Mouse (Mus musculus): Measurements from ENCODE around the gene Gm6309. TPM values are rescaled to one million over a fixed set of nuclear protein-coding genes. Genes with fewer than 3 reads are reported as not detected.
"Not testable (repeated sequence)": the region's sequence is repeated elsewhere in the genome, so short reads cannot be mapped to it uniquely, and the experiment has no call there.

Gene Gm6309
- polyA plus RNA-seq (2012; ENCODE audit: insufficient read depth, insufficient read length, missing spikeins): not detected in 2 replicates

- not testable (repeated sequence) for H3K27ac ChIP-seq (replicated peaks; ENCODE audit: low read depth, low read length); H3K4me3 ChIP-seq (ENCODE audit: insufficient read depth, low read depth, low read length); H3K4me1 ChIP-seq (ENCODE audit: control insufficient read depth, insufficient read depth, insufficient read length, low read length)
Observed at GRCm38 (mm10) chr5:146170621-146171020, at the start of gene Gm6309. Gene Gm6309, minus strand, starts transcription at chr5:146170721.

- Histone ChIP-seq H3K4me1 (ENCODE audit: control insufficient read depth, insufficient read depth, insufficient read length, low read length) (no peaks in the 10 kb centered on the region), H3K4me3 (ENCODE audit: insufficient read depth, low read depth, low read length) (no peak overlapping the region), H3K27ac (replicated peaks; ENCODE audit: low read depth, low read length) (no peak overlapping the region)
Observed at GRCm38 (mm10) chr5:146205537-146205936, 35.0 kb upstream of the Gm6309 start.

GRCm38 (mm10) chr5:146203921-146204320 lies 33.4 kb upstream of the Gm6309 start:
- H3K4me3 ChIP-seq (ENCODE audit: insufficient read depth, low read depth, low read length): no peak overlapping the region
- H3K27ac ChIP-seq (replicated peaks; ENCODE audit: low read depth, low read length): no peak overlapping the region
- no peaks in the 10 kb centered on the region for H3K4me1 ChIP-seq (ENCODE audit: control insufficient read depth, insufficient read depth, insufficient read length, low read length)

- H3K27ac ChIP-seq (replicated peaks; ENCODE audit: low read depth, low read length): no peak overlapping the region
- H3K4me1 ChIP-seq (ENCODE audit: control insufficient read depth, insufficient read depth, insufficient read length, low read length): no peaks in the 10 kb centered on the region
- no peak overlapping the region for H3K4me3 ChIP-seq (ENCODE audit: insufficient read depth, low read depth, low read length)
Observed at GRCm38 (mm10) chr5:146200580-146200979, 30.1 kb upstream of the Gm6309 start.

- no peaks in the 10 kb centered on the region for H3K4me1 ChIP-seq (ENCODE audit: control insufficient read depth, insufficient read depth, insufficient read length, low read length)
- H3K27ac ChIP-seq (replicated peaks; ENCODE audit: low read depth, low read length): no peak overlapping the region
- H3K4me3 ChIP-seq (ENCODE audit: insufficient read depth, low read depth, low read length): no peak overlapping the region
Observed at GRCm38 (mm10) chr5:146199540-146199939, 29.0 kb upstream of the Gm6309 start.

- Histone ChIP-seq H3K27ac (replicated peaks; ENCODE audit: low read depth, low read length) (no peak overlapping the region), H3K4me3 (ENCODE audit: insufficient read depth, low read depth, low read length) (no peak overlapping the region)
Observed at GRCm38 (mm10) chr5:146199073-146199472, 28.6 kb upstream of the Gm6309 start.

GRCm38 (mm10) chr5:146193360-146193759 lies 22.8 kb upstream of the Gm6309 start:
- Histone ChIP-seq H3K4me3 (ENCODE audit: insufficient read depth, low read depth, low read length) (no peak overlapping the region), H3K4me1 (ENCODE audit: control insufficient read depth, insufficient read depth, insufficient read length, low read length) (no peaks in the 10 kb centered on the region), H3K27ac (replicated peaks; ENCODE audit: low read depth, low read length) (no peak overlapping the region)

More at GRCm38 (mm10) chr5:146199073-146199472, 28.6 kb upstream of the Gm6309 start:
- H3K4me1 ChIP-seq (ENCODE audit: control insufficient read depth, insufficient read depth, insufficient read length, low read length): no peaks in the 10 kb centered on the region

- H3K27ac ChIP-seq (replicated peaks; ENCODE audit: low read depth, low read length): no peak overlapping the region
- H3K4me3 ChIP-seq (ENCODE audit: insufficient read depth, low read depth, low read length): no peak overlapping the region
- H3K4me1 ChIP-seq (ENCODE audit: control insufficient read depth, insufficient read depth, insufficient read length, low read length): no peaks in the 10 kb centered on the region
Observed at GRCm38 (mm10) chr5:146190501-146191269, 20.2 kb upstream of the Gm6309 start.

- H3K27ac ChIP-seq (replicated peaks; ENCODE audit: low read depth, low read length): no peak overlapping the region
- H3K4me3 ChIP-seq (ENCODE audit: insufficient read depth, low read depth, low read length): no peak overlapping the region
- no peaks in the 10 kb centered on the region for H3K4me1 ChIP-seq (ENCODE audit: control insufficient read depth, insufficient read depth, insufficient read length, low read length)
Observed at GRCm38 (mm10) chr5:146190093-146190492, 19.6 kb upstream of the Gm6309 start.

- no peak overlapping the region for H3K4me3 ChIP-seq (ENCODE audit: insufficient read depth, low read depth, low read length)
- H3K4me1 ChIP-seq (ENCODE audit: control insufficient read depth, insufficient read depth, insufficient read length, low read length): no peaks in the 10 kb centered on the region
- no peak overlapping the region for H3K27ac ChIP-seq (replicated peaks; ENCODE audit: low read depth, low read length)
Observed at GRCm38 (mm10) chr5:146188712-146189111, 18.2 kb upstream of the Gm6309 start.

- Histone ChIP-seq H3K27ac (replicated peaks; ENCODE audit: low read depth, low read length) (no peak overlapping the region), H3K4me3 (ENCODE audit: insufficient read depth, low read depth, low read length) (no peak overlapping the region), H3K4me1 (ENCODE audit: control insufficient read depth, insufficient read depth, insufficient read length, low read length) (no peaks in the 10 kb centered on the region)
Observed at GRCm38 (mm10) chr5:146188144-146188543, 17.6 kb upstream of the Gm6309 start.

- H3K4me1 ChIP-seq (ENCODE audit: control insufficient read depth, insufficient read depth, insufficient read length, low read length); H3K27ac ChIP-seq (replicated peaks; ENCODE audit: low read depth, low read length); H3K4me3 ChIP-seq (ENCODE audit: insufficient read depth, low read depth, low read length): not testable (repeated sequence)
Observed at GRCm38 (mm10) chr5:146187441-146187840, 16.9 kb upstream of the Gm6309 start.

GRCm38 (mm10) chr5:146185204-146185603 lies 14.7 kb upstream of the Gm6309 start, which contains the start of gene 1700001J03Rik:
Gene 1700001J03Rik, minus strand, starts transcription at chr5:146185304.
- H3K4me3 ChIP-seq (ENCODE audit: insufficient read depth, low read depth, low read length); H3K4me1 ChIP-seq (ENCODE audit: control insufficient read depth, insufficient read depth, insufficient read length, low read length): not testable (repeated sequence)

GRCm38 (mm10) chr5:146172744-146173143 lies 2.2 kb upstream of the Gm6309 start:
- H3K4me1 ChIP-seq (ENCODE audit: control insufficient read depth, insufficient read depth, insufficient read length, low read length); H3K4me3 ChIP-seq (ENCODE audit: insufficient read depth, low read depth, low read length); H3K27ac ChIP-seq (replicated peaks; ENCODE audit: low read depth, low read length): not testable (repeated sequence)

More at GRCm38 (mm10) chr5:146185204-146185603, 14.7 kb upstream of the Gm6309 start, which contains the start of gene 1700001J03Rik:
- not testable (repeated sequence) for H3K27ac ChIP-seq (replicated peaks; ENCODE audit: low read depth, low read length)

GRCm38 (mm10) chr5:146160439-146160838 lies 10.1 kb downstream of the Gm6309 start, which contains the start of gene Gm5565:
Gene Gm5565, minus strand, starts transcription at chr5:146160539.
- H3K27ac ChIP-seq (replicated peaks; ENCODE audit: low read depth, low read length); H3K4me3 ChIP-seq (ENCODE audit: insufficient read depth, low read depth, low read length); H3K4me1 ChIP-seq (ENCODE audit: control insufficient read depth, insufficient read depth, insufficient read length, low read length): not testable (repeated sequence)

- not testable (repeated sequence) for H3K4me3 ChIP-seq (ENCODE audit: insufficient read depth, low read depth, low read length); H3K4me1 ChIP-seq (ENCODE audit: control insufficient read depth, insufficient read depth, insufficient read length, low read length); H3K27ac ChIP-seq (replicated peaks; ENCODE audit: low read depth, low read length)
Observed at GRCm38 (mm10) chr5:146158326-146158725, 12.2 kb downstream of the Gm6309 start.
